Mouse (Mus musculus) myocyte (in vitro differentiated cells): ENCODE results near the gene Prune1. TPM values are rescaled to one million over a fixed set of nuclear protein-coding genes. Genes with fewer than 3 reads are reported as not detected.

Experiments
- H3K27me3 ChIP-seq: one replicate; pipeline ENCODE4 v1.6.1; 2011; ENCODE audit not compliant: control insufficient read depth, insufficient read depth, insufficient read length
- H3K36me3 ChIP-seq: one replicate; pipeline ENCODE4 v1.6.1; 2011; ENCODE audit not compliant: control insufficient read depth, insufficient read depth
- H3K4me2 ChIP-seq: one replicate; pipeline ENCODE4 v1.6.1; 2011; ENCODE audit warnings: low read depth, control low read depth
- H3K4me3 ChIP-seq: one replicate; pipeline ENCODE4 v1.5.1; 2011; ENCODE audit warnings: mild to moderate bottlenecking, control low read depth, moderate library complexity
- H3K79me2 ChIP-seq: one replicate; pipeline ENCODE4 v1.6.1; 2011; ENCODE audit not compliant: control insufficient read depth, insufficient read depth
- H3ac ChIP-seq: one replicate; pipeline ENCODE4 v1.6.1; 2011; ENCODE audit not compliant: control insufficient read depth, insufficient read length
- CEBPB ChIP-seq: IDR thresholded peaks from 2 replicates; pipeline ENCODE4 v1.6.1; 2011; ENCODE audit warnings: mild to moderate bottlenecking, moderate library complexity; ENCODE audit not compliant: poor library complexity, insufficient read depth, severe bottlenecking
- E2F4 ChIP-seq: IDR thresholded peaks from one replicate; pipeline ENCODE4 v1.6.1; 2011; ENCODE audit warnings: mild to moderate bottlenecking, control low read depth, moderate library complexity; ENCODE audit not compliant: insufficient read depth
- MAX ChIP-seq: IDR thresholded peaks from one replicate; pipeline ENCODE4 v1.6.1; 2011; ENCODE audit warnings: low read depth, mild to moderate bottlenecking, control low read depth
- MYOD1 ChIP-seq, 3 experiments: IDR thresholded peaks; one replicate each; pipeline ENCODE4 v1.6.1; 2011; ENCODE audit warnings: control low read depth in 2 of 3, low read depth in 2 of 3, mild to moderate bottlenecking in 2 of 3, moderate library complexity in 1 of 3; ENCODE audit not compliant: insufficient read length in 2 of 3, control insufficient read depth in 1 of 3
- MYOG ChIP-seq, 3 experiments: IDR thresholded peaks; one replicate each; pipeline ENCODE4 v1.6.1; 2011; ENCODE audit warnings: control low read depth in 2 of 3, low read depth in 2 of 3, mild to moderate bottlenecking in 2 of 3; ENCODE audit not compliant: insufficient read length in 2 of 3, control insufficient read depth in 1 of 3, insufficient read depth in 1 of 3
- POLR2A ChIP-seq: IDR thresholded peaks from one replicate; pipeline ENCODE4 v1.6.1; 2011; ENCODE audit warnings: low read depth, mild to moderate bottlenecking, control low read depth, moderate library complexity; ENCODE audit not compliant: insufficient read length
- POLR2AphosphoS2 ChIP-seq: IDR thresholded peaks from one replicate; pipeline ENCODE4 v1.6.1; 2011; ENCODE audit warnings: low read depth, control low read depth; ENCODE audit not compliant: insufficient read length
- REST ChIP-seq: IDR thresholded peaks from one replicate; pipeline ENCODE4 v1.6.1; 2011; ENCODE audit warnings: mild to moderate bottlenecking, control low read depth, moderate library complexity; ENCODE audit not compliant: insufficient read depth, insufficient read length
- SRF ChIP-seq: IDR thresholded peaks from one replicate; pipeline ENCODE4 v1.6.1; 2011; ENCODE audit warnings: low read depth; ENCODE audit not compliant: control insufficient read depth, insufficient read length
- TCF12 ChIP-seq: IDR thresholded peaks from one replicate; pipeline ENCODE4 v1.6.1; 2011; ENCODE audit warnings: mild to moderate bottlenecking, control low read depth; ENCODE audit not compliant: poor library complexity, insufficient read depth, severe bottlenecking
- TCF3 ChIP-seq: IDR thresholded peaks from one replicate; pipeline ENCODE4 v1.6.1; 2011; ENCODE audit warnings: low read depth, control low read depth; ENCODE audit not compliant: insufficient read length
- USF1 ChIP-seq: IDR thresholded peaks from one replicate; pipeline ENCODE4 v1.6.1; 2011; ENCODE audit warnings: low read depth, mild to moderate bottlenecking, control low read depth, moderate library complexity
- polyA plus RNA-seq: library from polyadenylated mRNA; unstranded; fragments of >200 nt; fragmentation: generic; extraction: Trizol; gene quantifications from one replicate; pipeline ENCODE4 v1.2.1, GENCODE M21; 2012; ENCODE audit warnings: missing spikeins

The Prune1 gene
- polyA plus RNA-seq, 1 experiment, result 43.1 TPM

- no peaks in the 10 kb centered on the region for H3K27me3 ChIP-seq
- peaks cover 18% of the 10 kb centered on the region for H3K36me3 ChIP-seq
- H3K79me2 ChIP-seq, result peaks cover 88% of the 10 kb centered on the region
- peak within 1 kb of the TSS; percentile 75 for H3ac ChIP-seq
- H3K4me2 ChIP-seq, result peak within 1 kb of the TSS; percentile 95
- H3K4me3 ChIP-seq, result peak within 1 kb of the TSS; percentile 94
- TF ChIP-seq TCF12, result no peak
- TF ChIP-seq SRF, result no peak
- TF ChIP-seq POLR2AphosphoS2, result peak; percentile 93
- no peak for TF ChIP-seq USF1
- peak in 1 of 3 experiments; percentile 34 for TF ChIP-seq MYOD1 (IDR thresholded peaks at IDR 0.05; ENCODE audit: control insufficient read depth in 1 of 3, insufficient read length in 2 of 3, low read depth in 2 of 3)
- TF ChIP-seq REST, result no peak
- peak in 2 of 3 experiments; percentile 8 to 44 for TF ChIP-seq MYOG (IDR thresholded peaks at IDR 0.05; ENCODE audit: control insufficient read depth in 1 of 3, insufficient read depth in 1 of 3, insufficient read length in 2 of 3, low read depth in 2 of 3)
- TF ChIP-seq POLR2A, result peak; percentile 86
- no peak for TF ChIP-seq TCF3
- TF ChIP-seq E2F4, result no peak
- TF ChIP-seq CEBPB, result peak; percentile 79
- no peak for TF ChIP-seq MAX
Observed at GRCm38 (mm10) chr3:95228148-95228893, 53.6 kb downstream of the Prune1 start, which contains the start of gene Cdc42se1. TSS of gene Cdc42se1 (plus strand) at chr3:95228732.

- no peaks in the 10 kb centered on the region for H3K27me3 ChIP-seq
- H3K79me2 ChIP-seq, result peaks cover 77% of the 10 kb centered on the region
- peak overlapping the region; percentile 92 for H3K4me2 ChIP-seq
- TF ChIP-seq MYOD1 (IDR thresholded peaks at IDR 0.05; ENCODE audit: control insufficient read depth in 1 of 3, insufficient read length in 2 of 3, low read depth in 2 of 3), result no peak
- no peak for TF ChIP-seq MYOG (IDR thresholded peaks at IDR 0.05; ENCODE audit: control insufficient read depth in 1 of 3, insufficient read depth in 1 of 3, insufficient read length in 2 of 3, low read depth in 2 of 3)
- TF ChIP-seq USF1, result no peak
- no peak for TF ChIP-seq CEBPB
- no peak for TF ChIP-seq REST
- no peak for TF ChIP-seq TCF12
- TF ChIP-seq TCF3, result no peak
- no peak for TF ChIP-seq POLR2A
- TF ChIP-seq SRF, result no peak
- no peak for TF ChIP-seq E2F4
- no peak for TF ChIP-seq MAX
- TF ChIP-seq POLR2AphosphoS2, result no peak
- H3K36me3 ChIP-seq, result peaks cover 12% of the 10 kb centered on the region
- H3K4me3 ChIP-seq, result peak overlapping the region; percentile 94
- no peak overlapping the region for H3ac ChIP-seq
Observed at GRCm38 (mm10) chr3:95227214-95227613, 54.7 kb downstream of the Prune1 start.

- H3K36me3 ChIP-seq, result peaks cover 33% of the 10 kb centered on the region
- peaks cover 62% of the 10 kb centered on the region for H3K79me2 ChIP-seq
- H3K4me3 ChIP-seq, result no peak overlapping the region
- TF ChIP-seq SRF (no peak), TCF12 (no peak), REST (no peak), MYOD1 (IDR thresholded peaks at IDR 0.05; ENCODE audit: control insufficient read depth in 1 of 3, insufficient read length in 2 of 3, low read depth in 2 of 3) (no peak), MYOG (IDR thresholded peaks at IDR 0.05; ENCODE audit: control insufficient read depth in 1 of 3, insufficient read depth in 1 of 3, insufficient read length in 2 of 3, low read depth in 2 of 3) (no peak), CEBPB (no peak), MAX (no peak)
- no peak overlapping the region for H3ac ChIP-seq
- H3K4me2 ChIP-seq, result no peak overlapping the region
- H3K27me3 ChIP-seq, result no peaks in the 10 kb centered on the region
Observed at GRCm38 (mm10) chr3:95224295-95224694, 57.6 kb downstream of the Prune1 start.

- H3K27me3 ChIP-seq, result no peaks in the 10 kb centered on the region
- peaks cover 57% of the 10 kb centered on the region for H3K79me2 ChIP-seq
- no peak overlapping the region for H3K4me2 ChIP-seq
- no peak overlapping the region for H3K4me3 ChIP-seq
- H3ac ChIP-seq, result no peak overlapping the region
- H3K36me3 ChIP-seq, result peaks cover 37% of the 10 kb centered on the region
- TF ChIP-seq MAX, result no peak
- no peak for TF ChIP-seq E2F4
- no peak for TF ChIP-seq TCF12
- no peak for TF ChIP-seq CEBPB
- TF ChIP-seq POLR2A, result no peak
- no peak for TF ChIP-seq MYOD1 (IDR thresholded peaks at IDR 0.05; ENCODE audit: control insufficient read depth in 1 of 3, insufficient read length in 2 of 3, low read depth in 2 of 3)
- no peak for TF ChIP-seq SRF
- TF ChIP-seq MYOG (IDR thresholded peaks at IDR 0.05; ENCODE audit: control insufficient read depth in 1 of 3, insufficient read depth in 1 of 3, insufficient read length in 2 of 3, low read depth in 2 of 3), result no peak
- TF ChIP-seq TCF3, result no peak
- no peak for TF ChIP-seq POLR2AphosphoS2
- no peak for TF ChIP-seq USF1
- TF ChIP-seq REST, result no peak
Observed at GRCm38 (mm10) chr3:95223041-95223440, 58.8 kb downstream of the Prune1 start.
